Mouse (Mus musculus): ENCODE data around the gene Crat.
"Not testable (repeated sequence)": the region's sequence is repeated elsewhere in the genome, so short reads cannot be mapped to it uniquely, and the experiment has no call there.

Crat gene

DNA sequence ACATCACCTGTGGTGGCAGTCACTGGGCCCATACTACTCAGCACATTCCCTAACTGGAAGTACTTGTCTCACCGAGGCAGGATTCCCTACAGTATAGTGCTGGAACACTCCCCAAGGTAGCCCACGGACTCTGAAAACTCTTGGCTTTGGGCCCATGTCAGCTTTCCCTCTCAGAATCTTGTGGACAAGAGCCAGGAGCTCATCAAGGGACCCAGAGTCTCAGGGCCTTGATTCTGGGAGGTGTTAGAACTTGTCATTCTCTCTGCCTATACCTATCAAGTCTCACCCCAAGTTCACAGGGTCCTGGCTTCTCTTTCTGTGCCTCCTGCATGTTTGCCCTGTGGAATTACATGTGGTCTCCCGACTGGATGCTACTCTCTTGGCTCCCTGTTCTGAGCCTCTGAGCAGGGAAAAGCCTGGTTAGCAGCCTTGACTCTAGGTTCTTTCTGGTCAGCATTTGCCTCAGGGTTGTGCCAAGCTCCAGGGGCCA is 24.6 kb upstream of the Crat start:
- DNase-seq (ENCODE audit: low read depth), result no peak

DNA sequence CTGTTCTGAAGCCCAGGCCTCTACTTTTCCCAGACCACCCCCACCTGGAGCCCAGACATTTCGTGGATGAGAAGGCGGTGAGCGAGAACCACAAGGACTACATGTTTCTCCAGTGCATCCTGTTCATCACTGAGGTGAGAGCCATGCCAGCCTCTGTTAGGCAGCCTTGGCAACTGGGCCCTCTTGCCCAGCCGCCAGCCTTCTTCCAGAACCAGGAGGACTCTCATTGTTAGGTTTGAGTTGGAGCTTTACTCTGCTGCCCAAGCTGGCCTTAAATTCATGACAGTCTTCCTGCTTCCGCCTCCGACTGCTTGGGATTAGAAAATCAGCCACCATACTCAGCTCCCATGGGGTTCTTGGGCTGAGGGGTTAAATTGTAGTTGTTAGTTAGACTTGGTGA is 24.0 kb upstream of the Crat start:
- no peak for DNase-seq (ENCODE audit: low read depth)

DNA sequence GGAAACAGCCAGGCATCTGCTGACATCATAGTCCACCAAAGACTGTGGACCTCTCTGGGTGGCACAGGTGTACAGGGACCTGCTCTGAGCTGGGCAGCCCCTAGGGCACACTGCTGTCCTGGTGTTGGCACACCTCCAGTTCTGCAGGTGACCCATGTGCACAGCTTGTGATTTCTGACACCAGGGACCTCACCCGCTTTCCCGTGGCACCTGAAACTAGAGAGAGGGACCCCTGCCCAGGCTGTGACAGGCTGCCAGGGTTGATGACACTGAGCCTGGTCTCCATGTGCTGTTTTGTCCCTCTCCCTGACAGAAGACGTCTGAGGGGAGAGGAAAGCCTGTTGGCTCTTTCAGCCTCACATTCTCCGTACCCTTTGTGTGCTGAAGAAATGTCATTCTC is 22.2 kb upstream of the Crat start:
- no peak for DNase-seq (ENCODE audit: low read depth)

DNA sequence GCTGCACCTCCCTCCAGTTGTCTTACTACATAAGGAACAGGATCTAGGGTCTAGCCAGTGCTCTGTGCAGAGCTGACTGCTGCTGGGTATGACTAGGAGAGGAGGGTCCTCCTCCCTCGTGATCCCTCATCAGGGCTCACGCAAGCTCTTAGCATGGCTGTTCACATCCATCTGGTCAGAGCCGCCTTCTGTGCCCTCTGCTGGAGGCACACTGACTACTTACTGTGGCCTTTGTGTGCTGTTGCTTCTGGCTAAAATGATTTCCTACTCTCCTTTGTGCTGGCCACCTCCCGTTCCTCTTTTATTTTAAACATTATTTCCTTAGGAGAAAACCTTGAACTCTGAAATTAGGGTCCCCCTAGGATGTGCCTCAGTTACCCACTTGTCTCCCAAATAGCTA is 21.2 kb upstream of the Crat start:
- no peak for DNase-seq (ENCODE audit: low read depth)

DNA sequence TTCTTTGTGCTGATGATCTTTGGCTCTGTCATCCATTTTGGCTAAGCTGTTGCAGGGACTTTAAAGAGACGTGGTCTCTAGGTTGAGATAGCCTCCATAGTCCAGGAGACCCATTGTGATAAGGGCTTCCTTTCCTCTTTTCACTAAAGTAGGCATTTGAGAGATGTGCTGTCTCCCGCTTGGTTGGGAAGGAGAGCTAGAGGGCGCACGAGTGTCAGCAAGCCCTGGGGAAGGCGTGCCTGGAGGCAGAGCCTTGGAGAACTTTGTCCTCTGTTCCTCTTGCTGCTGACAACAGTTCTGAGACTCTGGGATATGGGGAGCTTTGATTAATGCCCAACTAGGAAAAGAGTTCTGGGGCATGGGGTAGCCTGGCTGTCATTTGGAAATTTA is 20.5 kb upstream of the Crat start:
- DNase-seq (ENCODE audit: low read depth), result no peak

DNA sequence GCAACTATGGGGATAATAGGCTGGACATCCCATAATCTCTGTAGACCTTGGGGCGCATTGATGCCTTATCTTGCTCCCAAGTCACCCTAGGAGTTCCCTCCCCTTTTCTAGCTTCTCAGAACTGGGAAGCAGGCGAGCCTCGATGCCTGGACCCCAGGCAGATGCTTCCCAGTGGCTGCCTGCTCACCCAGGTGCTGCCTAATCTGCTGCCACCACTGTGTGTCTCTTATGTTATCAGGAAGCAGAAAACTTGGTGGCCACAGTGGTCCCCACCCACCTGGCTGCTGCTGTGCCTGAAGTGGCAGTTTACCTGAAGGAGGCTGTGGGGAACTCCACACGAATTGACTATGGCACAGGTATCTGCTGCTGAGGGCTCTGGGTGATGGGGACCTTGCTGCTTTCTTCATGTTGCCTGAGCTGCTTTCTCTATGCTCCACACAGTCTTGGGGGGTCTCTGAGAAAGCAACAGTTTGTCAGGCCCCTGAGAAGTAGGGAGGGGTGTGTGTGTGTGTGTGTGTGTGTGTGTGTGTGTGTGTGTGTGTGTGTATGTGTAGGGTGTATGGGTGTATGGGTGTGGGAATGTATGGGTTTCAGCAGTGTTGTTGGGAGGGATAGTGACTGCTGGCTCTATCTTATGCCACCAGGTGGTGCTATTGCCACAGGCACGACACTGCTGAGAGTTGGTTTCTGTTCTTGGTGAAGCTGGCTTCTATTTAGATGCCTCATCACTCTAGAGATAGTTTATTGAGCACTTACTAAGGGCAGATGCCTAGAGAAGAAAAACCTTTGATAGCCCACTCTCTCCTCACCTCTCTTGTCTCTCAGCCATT is 19.9 kb upstream of the Crat start:
- DNase-seq (ENCODE audit: low read depth), result peak; percentile 81

DNA sequence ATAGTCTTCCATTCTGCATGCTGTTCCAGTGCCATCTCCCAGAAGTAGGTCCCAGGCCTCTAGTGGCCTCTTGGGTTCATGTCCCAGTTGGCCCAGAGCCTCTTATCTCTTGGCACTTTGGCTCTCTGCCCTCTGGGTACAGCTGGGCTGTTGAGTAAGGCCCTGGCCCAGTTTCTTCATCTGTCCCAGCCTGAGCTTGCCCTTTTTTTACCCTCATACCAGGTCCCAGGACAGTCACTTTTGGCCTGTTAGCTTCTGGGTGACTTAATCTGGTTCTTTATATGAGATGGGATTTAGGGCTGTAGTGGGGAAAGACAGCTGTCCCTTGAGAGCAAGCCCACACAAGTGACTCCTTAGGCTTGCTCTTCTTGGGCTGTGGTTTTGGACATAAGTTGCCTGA is 13.5 kb upstream of the Crat start:
- DNase-seq (ENCODE audit: low read depth), result peak; percentile 52

DNA sequence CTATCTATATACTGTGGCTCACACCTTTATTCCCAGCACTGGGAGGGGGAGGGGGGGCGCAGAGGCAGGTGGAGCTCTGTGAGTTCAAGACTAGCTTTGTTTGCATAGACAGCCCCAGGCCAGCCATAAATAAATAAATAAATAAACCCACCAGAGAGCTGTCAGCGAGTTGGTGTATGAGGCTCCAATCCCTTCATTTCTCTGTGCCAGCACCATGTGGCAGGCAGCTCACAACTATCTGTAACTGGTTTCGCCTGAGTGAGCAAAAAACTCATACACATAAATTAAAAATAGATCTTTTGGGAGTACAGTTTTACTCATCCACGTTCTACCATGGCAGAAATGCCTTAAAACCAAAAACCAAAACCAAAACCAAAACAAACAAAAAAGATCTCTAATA is 5.8 kb upstream of the Crat start:
- DNase-seq (ENCODE audit: low read depth), result no peak

DNA sequence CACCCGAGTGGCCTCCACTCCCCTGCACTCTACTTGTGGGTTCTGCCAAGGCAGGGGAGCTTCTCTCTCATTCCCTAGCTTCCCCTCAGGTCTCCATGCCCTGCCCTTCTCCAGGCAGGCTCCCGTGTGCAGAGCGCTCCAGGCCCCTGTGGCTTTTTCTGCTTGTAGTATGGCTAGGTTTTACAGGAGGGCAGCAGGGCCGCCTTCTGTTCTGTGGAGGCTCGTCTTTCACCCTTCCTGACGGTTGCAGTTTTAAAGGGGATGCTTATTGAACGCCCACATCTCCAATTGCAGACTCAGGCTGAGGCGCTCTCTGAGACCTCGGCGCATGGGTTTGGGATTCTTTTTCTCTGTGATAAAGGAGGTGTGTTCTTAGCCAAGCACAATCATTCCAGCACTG is 3.5 kb upstream of the Crat start:
- no peak for DNase-seq (ENCODE audit: low read depth)

DNA sequence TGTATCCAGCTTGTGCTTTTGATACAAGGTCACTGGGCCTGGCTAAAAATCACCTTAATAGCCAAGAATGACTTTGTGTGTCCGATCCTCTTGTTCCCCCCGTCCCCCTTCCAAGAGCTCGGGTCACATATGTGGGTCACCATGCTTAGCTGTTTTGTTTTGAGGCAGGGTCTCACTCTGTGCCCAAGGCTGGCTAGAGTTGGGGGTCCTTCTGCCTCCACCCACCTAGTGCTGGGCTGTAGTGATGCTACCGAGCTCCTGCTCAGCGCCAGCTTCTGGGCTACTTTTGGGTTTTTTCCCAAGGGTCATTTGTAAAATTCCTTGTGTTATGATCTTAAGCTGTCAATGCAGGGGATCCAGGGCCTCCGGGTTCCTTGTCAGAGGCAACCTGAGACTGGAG is 2.6 kb upstream of the Crat start:
- DNase-seq (ENCODE audit: low read depth), result no peak

DNA sequence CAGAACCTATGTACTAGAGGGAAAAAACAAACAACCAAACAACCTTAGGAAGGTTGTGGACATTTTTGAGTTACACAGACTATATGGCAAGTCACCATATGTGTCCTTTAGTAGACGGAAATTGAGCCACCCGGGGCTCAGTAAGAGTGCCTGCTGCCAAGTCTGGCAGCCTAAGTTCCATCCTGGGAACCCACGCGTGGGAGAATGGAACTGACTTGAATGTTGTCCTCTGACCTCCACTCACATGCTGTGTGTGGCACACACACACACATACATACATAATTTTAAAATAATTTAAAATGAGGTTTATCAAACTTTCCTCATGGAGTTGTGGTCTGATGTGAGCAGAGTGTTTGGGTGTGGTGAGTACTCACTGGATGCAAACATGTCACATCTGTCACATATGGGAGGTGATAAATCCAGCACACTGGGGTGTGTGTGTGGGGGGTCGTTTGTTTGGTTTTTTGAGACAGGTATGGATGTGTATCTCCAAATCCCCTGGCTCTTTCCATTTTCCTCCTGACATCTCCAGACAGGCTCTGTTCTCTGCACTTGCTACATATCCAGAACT is 2.1 kb upstream of the Crat start:
- DNase-seq (ENCODE audit: low read depth), result no peak

DNA sequence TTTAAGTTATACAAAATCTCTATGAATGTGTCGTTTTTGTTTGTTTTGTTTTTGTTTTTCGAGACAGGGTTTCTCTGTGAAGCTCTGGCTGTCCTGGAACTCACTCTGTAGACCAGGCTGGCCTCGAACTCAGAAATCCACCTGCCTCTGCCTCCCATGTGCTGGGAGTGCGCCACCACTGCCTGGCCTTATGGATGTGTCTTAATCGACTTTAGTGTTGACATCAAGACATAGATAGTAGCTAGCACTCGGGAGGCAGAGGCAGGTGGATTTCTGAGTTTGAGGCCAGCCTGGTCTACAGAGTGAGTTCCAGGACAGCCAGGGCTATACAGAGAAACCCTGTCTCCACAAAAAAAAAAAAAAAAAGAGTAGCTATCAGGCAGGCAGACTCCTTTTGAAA is 1.5 kb upstream of the Crat start:
- DNase-seq (ENCODE audit: low read depth), result not testable (repeated sequence)

DNA sequence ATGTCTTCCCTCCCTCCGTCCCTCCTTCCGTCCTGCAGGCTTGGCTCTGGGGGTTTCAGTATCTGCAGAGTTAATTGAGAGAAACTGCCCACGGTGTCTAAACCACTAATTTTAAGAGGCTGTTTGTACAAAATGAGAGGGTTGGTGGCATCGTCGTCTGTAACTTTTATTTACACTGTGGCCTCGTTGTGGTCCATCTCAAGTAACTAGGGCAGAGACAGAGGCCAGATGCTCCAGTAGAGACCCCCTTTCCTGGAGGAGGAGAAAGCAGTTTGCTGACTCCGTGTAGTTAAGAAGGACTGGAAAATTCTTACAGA is 994 bp upstream of the Crat start:
- peak; percentile 57 for DNase-seq (ENCODE audit: low read depth)

DNA sequence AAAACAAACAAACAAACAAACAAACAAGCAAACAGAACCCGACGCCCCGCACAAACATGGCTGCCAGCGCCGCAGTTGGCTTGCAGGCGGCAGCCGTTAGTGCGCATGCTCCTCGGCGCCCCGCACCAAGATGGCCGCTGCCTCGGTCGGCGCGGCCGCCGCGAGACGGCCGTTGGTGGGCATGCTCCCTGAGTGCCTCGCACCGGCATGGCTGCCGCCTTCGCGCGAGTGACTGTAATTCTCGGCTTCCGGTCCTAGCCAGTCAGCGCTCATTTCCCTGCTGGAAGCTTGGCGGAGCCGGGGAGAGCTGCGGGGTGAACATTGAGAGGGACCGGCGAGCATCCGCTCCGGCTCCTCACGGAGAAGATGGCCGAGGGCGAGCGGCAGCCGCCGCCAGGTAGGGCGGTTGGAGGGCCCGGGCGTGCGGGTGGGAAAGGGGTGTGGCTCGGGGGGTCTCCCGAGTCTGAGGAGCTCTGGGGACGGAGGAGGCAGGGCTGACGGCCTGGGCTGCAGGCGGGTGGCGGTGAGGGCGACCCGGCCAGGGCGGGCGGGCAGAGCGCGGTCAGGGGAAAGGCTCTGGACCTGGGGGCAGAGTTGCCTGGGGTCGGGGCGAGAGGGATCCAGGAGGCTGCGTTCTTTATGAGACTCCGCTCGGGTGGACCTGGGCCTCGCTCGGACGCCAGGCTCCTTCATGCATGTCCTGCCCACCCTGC is 479 bp upstream of the Crat start, which contains the start of gene Ptpa:
TSS of gene Ptpa (plus strand) at position 104 of the 713 bp plus-strand sequence.
- DNase-seq (ENCODE audit: low read depth), result peak; percentile 94

DNA sequence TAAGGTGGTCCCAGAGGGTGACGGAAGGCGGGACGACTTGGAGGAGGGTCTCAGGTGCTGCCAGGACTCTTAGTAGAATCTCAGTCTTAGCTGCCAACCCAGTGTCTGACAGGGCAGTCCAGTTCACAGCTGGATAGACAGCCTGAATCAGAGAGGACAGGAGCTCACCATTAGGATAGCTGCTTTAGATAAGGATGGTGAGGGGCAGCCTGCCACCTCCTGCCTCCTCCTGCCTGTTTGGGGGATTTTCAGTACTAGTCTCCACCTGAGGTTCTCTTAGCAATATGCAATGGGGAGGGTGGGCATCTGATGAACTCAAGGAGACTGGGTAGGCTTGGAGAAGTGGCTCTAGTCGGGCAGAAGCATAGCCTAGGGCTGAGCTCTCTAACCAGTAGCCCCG is 932 bp downstream of the Crat start:
- DNase-seq (ENCODE audit: low read depth), result no peak

DNA sequence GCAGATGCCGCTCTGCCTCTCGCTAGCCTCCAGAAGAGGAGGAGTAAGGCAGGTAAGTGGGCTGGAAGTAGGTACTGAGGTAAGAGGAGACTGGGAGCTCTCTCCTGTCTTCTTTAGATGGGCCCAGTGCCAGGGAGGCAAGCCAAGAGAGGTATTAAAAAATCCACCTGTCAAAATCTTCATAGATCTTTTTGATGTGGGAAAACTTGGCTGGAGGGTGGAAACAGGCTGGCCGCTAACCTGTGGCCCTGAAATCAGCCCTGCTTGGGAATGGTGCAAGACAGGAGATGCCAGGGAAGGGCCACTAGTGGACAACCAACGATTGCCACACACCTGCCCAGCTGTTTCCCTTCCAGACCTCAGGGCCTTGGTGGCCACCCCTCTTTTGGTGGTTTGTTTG is 1.5 kb downstream of the Crat start:
- DNase-seq (ENCODE audit: low read depth), result peak; percentile 56

DNA sequence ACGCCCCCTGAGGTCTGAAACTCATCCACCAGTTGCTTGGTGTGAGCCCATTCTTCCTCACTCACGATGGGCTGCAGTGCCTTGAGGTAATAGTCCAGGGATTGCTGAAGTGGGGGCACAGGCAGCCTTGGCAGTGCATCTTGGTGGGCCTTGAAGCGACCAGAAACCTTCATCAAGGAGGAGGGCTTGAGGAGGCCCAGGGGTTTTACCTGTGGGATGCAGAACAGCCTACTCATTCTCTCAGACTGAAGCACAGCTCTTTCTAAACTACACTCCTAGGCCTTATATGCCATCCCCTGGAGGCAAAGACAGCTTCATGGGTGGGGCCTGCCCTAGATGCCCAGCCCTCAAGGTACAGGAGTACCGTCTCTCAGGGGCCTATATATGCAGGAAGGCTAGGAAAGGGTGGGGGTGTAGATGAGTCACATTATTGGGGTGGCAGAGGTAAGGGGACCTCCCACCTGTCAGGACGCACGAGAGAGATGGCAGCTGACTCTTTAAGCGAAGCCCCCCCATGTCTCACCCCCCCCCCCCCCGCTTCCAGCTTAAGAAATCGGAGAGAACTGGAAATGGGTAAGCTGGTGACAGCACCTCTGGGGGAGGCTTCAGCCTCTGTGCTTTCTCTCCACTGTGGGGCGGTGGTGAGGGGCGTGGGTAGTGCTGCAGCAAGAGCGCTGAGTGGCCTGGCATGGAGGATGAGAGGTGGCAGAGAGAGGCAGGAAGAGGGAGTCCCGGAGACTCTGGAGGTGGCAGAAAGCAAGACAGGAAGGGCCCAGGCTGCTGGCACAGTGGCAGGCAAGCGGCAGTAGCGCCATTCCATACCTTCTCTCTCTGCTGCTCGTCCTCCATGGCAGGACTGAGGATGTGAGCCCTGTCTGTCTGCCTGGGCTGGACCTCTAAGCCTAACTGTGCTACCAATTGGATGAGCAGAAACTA is 2.3 kb downstream of the Crat start:
- no peak for DNase-seq (ENCODE audit: low read depth)

DNA sequence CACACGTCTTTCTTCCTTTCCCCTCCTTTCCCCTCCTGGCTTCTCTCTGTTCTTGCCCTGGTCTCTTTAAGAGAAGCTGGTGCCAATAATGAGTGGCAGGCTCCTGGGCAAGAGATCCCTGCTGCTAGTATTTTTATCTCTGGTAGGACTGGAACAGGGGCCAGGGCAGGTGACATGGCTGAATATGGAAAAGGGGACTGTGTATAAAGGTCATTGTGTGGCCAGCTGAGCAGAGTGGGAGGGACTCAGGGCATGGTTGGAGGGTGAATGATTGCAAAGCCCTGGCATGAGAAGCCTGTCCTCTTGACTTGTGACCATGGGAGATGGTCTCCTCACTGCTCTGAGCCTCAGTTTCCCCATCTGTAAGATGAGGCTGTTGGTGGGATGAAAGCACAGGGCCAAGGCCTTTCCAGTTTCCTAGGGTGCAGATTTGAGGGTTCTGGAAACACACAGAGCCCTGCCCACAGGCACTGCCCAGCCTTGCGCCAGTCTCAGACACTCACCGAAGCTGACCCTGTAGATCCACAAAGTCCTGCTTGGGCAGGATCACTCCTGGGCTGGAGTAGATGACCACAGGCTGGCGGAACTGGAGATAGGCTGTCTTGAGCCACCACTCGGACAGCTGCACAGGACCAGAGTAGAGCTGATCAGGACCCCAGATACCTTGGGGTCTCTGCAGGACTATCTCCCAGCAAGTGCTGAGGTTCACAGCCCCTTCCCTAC is 6.0 kb downstream of the Crat start:
- no peak for DNase-seq (ENCODE audit: low read depth)

DNA sequence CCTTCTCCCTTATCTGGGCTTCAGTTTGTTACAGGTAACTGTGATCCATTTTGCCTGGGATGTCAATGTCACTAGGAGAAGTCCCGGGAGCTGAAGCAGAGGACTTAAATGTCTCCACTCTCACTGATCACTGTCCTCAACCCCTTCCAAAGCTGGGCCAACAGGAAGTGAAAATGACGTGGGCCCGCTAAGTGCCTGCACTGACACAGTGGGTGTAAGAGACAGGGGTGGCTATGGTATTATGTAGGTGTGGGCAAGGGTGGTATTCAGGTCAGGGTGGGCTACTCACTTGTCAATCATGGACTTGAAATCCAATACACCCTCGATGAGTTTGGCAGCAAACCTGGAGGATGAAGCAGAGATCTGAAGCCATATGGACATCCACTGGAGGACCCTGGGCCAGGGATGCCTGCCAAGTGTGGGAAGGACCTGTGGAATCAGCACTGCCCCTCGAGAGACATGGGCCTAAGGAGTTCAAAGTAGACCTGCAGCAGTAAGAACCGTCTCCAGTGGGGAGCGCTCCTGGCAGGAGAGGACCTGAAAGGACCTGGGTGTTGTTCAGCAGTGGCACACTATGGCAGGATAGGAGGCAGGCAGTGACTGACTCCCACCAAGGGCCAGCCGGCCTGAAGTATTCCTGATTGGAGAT is 7.0 kb downstream of the Crat start:
- no peak for DNase-seq (ENCODE audit: low read depth)

DNA sequence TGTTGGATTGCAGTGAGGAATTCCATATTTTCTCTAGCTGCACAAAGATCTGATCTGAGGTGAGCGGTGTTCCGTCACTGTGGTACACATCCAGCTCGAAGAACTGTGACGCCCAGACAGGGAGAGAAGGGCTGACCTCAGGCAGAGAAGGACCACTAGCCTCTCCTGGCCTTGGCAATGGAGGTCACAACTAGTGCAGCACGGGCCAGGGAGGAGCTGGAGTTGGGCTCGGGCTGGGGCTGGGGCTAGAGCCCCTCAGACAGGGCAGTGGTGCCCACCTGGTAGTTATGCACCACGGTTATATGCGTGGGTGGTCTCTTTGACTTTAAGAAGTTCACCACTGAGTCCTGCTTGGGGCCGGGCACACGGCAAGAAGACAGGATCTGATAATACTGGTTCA is 7.8 kb downstream of the Crat start:
- no peak for DNase-seq (ENCODE audit: low read depth)

DNA sequence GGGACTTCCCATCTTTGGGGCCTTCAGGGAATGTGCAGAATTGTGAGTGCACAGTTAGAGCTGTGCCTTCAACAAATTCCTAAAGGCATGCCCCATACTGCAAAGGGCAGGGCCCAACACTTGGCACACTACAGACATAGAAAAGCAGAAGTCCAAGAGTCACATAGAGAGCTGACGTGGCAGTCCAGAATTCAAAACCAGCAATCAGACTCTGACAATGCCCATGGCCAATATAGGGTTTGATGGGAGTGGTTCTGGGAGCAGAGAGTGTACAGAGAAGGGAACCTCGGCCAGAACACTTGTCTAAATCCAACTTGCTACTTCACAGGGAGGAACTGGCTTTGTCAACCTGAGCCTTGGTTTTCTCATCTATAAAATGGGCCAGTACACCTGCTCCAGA is 8.4 kb downstream of the Crat start:
- DNase-seq (ENCODE audit: low read depth), result no peak

All from 416B (cell line).